Mouse (Mus musculus) cerebellum, adult (tissue): Measurements from ENCODE around the gene Cym.

Source experiments
- ATAC-seq: cut with Nextera tagmentation; 2 replicates; pipeline ENCODE4 v1.9.2; 2017; ENCODE audit warnings: mild to moderate bottlenecking, moderate library complexity, mixed read lengths; ENCODE audit not compliant: insufficient number of reproducible peaks, low FRiP score, low TSS enrichment

The Cym gene

GRCm38 (mm10) chr3:107175486-107175885 lies 46.0 kb downstream of the Cym start:
- peak; percentile 81 for ATAC-seq

DNA sequence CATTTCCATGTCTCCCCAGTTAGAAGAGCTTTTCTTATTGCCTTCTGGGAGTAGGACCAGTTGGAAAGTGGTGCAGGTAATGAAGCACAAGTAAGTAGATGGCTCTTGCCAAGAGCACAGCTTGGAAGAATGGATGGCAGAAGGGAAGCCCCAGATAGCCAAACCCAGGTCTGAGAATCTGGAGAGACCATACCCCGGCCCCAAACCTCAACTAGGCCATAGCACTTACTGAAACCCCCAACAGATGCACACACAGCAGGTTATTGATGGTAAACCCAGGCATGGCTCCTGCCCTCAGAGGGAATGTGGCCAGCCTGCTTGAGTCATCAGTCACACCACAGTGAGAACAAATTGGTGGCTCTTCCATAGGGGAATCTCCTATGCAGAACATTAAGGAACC lies 49.0 kb downstream of the Cym start:
- ATAC-seq, result peak; percentile 71

- no peak for ATAC-seq
Observed at GRCm38 (mm10) chr3:107171964-107172363, 49.6 kb downstream of the Cym start.

- no peak for ATAC-seq
Observed at GRCm38 (mm10) chr3:107169552-107169951, 52.0 kb downstream of the Cym start.

DNA sequence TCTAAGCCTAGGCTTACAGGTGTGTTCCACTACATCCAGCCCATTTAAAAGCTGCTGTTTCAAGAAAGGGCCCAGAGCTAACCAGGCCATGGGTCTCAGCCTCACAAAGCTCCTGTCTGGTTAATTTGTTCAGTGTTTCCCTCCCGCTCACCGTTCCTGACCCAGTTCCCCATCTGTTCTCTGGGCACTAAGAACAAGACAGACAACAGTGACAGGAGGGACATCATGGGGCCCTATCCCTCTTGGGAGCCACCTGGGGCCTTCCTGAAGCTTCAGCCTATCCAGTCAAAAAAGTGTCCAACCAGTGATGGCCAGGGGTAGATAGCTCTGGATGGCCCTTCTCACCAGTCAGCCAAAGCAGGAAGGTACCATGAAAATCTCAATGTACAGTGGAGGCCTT lies 58.8 kb downstream of the Cym start:
- ATAC-seq, result peak; percentile 69
